Mouse (Mus musculus): ENCODE results near the gene Cib1.

- TF ChIP-seq CTCF (IDR thresholded peaks at IDR 0.05; ENCODE audit: borderline replicate concordance, extremely low read depth, insufficient read depth, insufficient read length) (no peak), POLR2A (IDR thresholded peaks at IDR 0.05; ENCODE audit: borderline replicate concordance, extremely low read depth, insufficient read depth, insufficient read length, poor library complexity, severe bottlenecking) (no peak)
Observed at GRCm38 (mm10) chr7:80208738-80209430, 23.7 kb downstream of the Cib1 start.
